Mouse (Mus musculus): ENCODE measurements around the gene Slit3.

DNA sequence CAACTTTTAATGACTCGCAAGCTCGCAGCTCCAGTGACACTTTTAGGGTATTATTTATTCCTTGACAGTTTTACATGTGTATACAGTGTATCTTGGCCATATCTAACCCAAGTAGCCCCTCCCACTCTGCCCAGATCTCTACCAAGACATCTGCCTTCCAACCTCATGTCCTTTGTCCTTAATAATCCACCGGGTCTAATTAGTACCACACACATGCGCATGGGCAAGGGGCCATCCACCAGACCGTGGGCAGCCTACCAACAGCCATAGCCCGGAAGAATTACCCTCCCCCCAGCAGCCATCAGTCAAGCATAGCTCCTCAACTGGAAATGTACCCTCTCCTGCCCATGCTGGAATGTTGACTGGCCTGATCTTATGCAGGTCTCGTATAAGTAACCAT is 552.0 kb downstream of the Slit3 start:
- TF ChIP-seq CTCF (IDR thresholded peaks at IDR 0.05; ENCODE audit: borderline replicate concordance, insufficient read depth, low read length) (no peak), POLR2A (IDR thresholded peaks at IDR 0.05; ENCODE audit: low read depth, low read length) (no peak)
